Mouse (Mus musculus) ES-Bruce4 (cell line): ENCODE measurements at regions not wholly inside any gene's neighbourhood (a gene's known extent, or its start where the extent isn't known, plus 50 kb on each side); places are given as distances from the start of the nearest gene placed in this dataset.

ENCODE experiments used
- CTCF ChIP-seq: IDR thresholded peaks from one replicate; pipeline ENCODE4 v1.8.1; 2011; ENCODE audit warnings: low read depth, low read length
- POLR2A ChIP-seq: IDR thresholded peaks from one replicate; pipeline ENCODE4 v1.8.1; 2011; ENCODE audit warnings: low read length; ENCODE audit not compliant: insufficient read depth

GRCm38 (mm10) chr15:11734639-11735265 lies 172.3 kb downstream of the Npr3 start:
- TF ChIP-seq POLR2A (no peak), CTCF (no peak)
